Mouse (Mus musculus) kidney, postnatal 10 days (tissue): ENCODE measurements around the gene Sco2.

Source experiments
- DNase-seq: peaks from one replicate; pipeline ENCODE4 v3.0.0; 2021; ENCODE audit warnings: mixed read lengths

Sco2 gene

GRCm38 (mm10) chr15:89373762-89374248 is at the start of gene Sco2:
TSS of gene Sco2 (minus strand) at chr15:89373846.
- DNase-seq, result peak; percentile 97

GRCm38 (mm10) chr15:89421938-89422337 is 48.3 kb upstream of the Sco2 start:
- DNase-seq, result no peak

- no peak for DNase-seq
Observed at GRCm38 (mm10) chr15:89415282-89415681, 41.6 kb upstream of the Sco2 start.

GRCm38 (mm10) chr15:89410118-89410517 is 36.5 kb upstream of the Sco2 start, which contains the start of gene Syce3:
TSS of gene Syce3 (minus strand) at chr15:89410503.
- no peak for DNase-seq

- DNase-seq, result no peak
Observed at GRCm38 (mm10) chr15:89406691-89407090, 33.0 kb upstream of the Sco2 start.

GRCm38 (mm10) chr15:89404831-89405623 is 31.4 kb upstream of the Sco2 start:
- DNase-seq, result no peak

- no peak for DNase-seq
Observed at GRCm38 (mm10) chr15:89402471-89402870, 28.8 kb upstream of the Sco2 start.

GRCm38 (mm10) chr15:89399716-89400115 is 26.1 kb upstream of the Sco2 start:
- DNase-seq, result no peak

GRCm38 (mm10) chr15:89398146-89398545 is 24.5 kb upstream of the Sco2 start:
- no peak for DNase-seq

- no peak for DNase-seq
Observed at GRCm38 (mm10) chr15:89396883-89397282, 23.2 kb upstream of the Sco2 start.

- no peak for DNase-seq
Observed at GRCm38 (mm10) chr15:89390081-89390480, 16.4 kb upstream of the Sco2 start.

GRCm38 (mm10) chr15:89387127-89387526 is 13.5 kb upstream of the Sco2 start:
- no peak for DNase-seq

GRCm38 (mm10) chr15:89384617-89385016 is 11.0 kb upstream of the Sco2 start, which contains the start of gene Klhdc7b:
TSS of gene Klhdc7b (plus strand) at chr15:89384917.
- DNase-seq, result no peak

GRCm38 (mm10) chr15:89379429-89379828 is 5.8 kb upstream of the Sco2 start:
- DNase-seq, result peak; percentile 61

GRCm38 (mm10) chr15:89378831-89379401 is 5.3 kb upstream of the Sco2 start, which contains the start of gene Odf3b:
TSS of gene Odf3b (minus strand) at chr15:89379282.
- peak; percentile 49 for DNase-seq

GRCm38 (mm10) chr15:89377938-89378828 is 4.5 kb upstream of the Sco2 start:
- no peak for DNase-seq

GRCm38 (mm10) chr15:89377362-89377761 is 3.7 kb upstream of the Sco2 start:
- no peak for DNase-seq

GRCm38 (mm10) chr15:89376957-89377356 is 3.3 kb upstream of the Sco2 start, which contains the start of gene Tymp:
TSS of gene Tymp (minus strand) at chr15:89377039.
- DNase-seq, result no peak

GRCm38 (mm10) chr15:89376040-89376439 is 2.4 kb upstream of the Sco2 start:
- DNase-seq, result no peak

- no peak for DNase-seq
Observed at GRCm38 (mm10) chr15:89374801-89375534, 1.3 kb upstream of the Sco2 start.

- DNase-seq, result no peak
Observed at GRCm38 (mm10) chr15:89374340-89374739, 694 bp upstream of the Sco2 start.
